Mouse (Mus musculus): ENCODE data around the gene Thsd4.
A peak's percentile ranks its signal among the peaks of the same experiment; 100 is the strongest.

The Thsd4 gene

GRCm38 (mm10) chr9:60071620-60072263 lies 450.1 kb downstream of the Thsd4 start:
- DNase-seq (ENCODE audit: low read depth), result no peak

DNA sequence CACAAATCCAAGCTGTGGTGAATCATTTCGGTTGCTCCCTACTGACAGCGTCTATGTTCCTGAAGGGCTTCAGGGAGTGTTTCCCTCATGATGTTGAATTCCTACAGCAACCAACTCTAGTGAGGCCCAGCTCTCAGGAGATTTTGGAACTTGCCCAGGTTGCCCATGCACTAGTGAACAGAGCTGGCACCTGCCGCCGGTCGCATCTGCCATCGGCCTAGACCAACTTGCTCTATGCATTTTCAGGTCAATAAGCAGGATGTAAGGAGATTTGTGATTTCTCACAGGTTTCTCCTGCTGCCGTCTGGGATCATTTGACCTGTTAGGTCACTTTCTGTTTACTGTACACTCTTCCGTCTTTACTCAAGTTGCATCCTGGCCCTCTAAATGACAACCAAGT lies 454.6 kb downstream of the Thsd4 start:
- no peak for DNase-seq (ENCODE audit: low read depth)

- DNase-seq (ENCODE audit: low read depth), result no peak
These were observed 456.7 kb downstream of the Thsd4 start for GRCm38 (mm10) chr9:60065184-60065583.

- DNase-seq (ENCODE audit: low read depth), result peak; percentile 60
These were observed 458.6 kb downstream of the Thsd4 start for GRCm38 (mm10) chr9:60063191-60063720.

DNA sequence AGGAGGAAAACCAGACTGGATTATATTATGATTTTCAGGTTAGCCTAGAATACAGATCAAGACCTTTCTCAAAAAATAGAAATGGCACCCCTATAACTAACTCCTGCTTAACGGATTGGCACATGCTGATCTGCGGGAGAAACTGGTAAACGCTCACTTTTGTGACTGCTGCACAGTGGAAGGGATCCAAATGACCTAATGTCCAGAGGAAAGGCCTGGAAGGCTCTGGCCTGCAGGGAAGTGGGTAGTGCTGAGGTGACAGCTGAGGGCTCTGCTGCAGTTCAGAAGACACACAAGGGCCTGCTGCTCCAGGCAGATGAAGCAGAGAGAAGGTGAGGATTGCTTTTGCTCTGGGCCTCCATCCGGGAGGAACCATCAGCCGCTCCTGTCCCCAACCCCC lies 465.7 kb downstream of the Thsd4 start:
- DNase-seq (ENCODE audit: low read depth), result no peak

DNA sequence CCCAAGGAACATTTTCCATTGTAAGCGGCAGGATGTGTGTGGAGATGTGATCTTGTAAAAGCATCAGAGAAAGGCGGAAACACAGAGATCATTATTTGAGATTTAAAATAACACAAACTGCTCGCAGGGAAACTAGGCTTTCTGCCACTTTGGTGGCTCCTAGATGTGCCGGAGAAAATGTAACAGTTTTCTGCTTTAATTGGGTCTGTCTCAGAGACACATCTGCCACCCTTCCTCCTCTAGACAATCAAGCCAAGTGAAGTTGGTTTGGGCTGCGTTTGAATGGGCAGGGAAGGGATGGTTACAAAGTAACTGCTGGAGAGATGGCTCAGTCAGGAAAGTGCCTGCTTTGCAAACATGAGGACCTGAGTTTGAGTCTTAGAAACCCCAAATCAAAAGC lies 466.9 kb downstream of the Thsd4 start:
- no peak for DNase-seq (ENCODE audit: low read depth)

GRCm38 (mm10) chr9:60053117-60053516 lies 468.7 kb downstream of the Thsd4 start:
- no peak for DNase-seq (ENCODE audit: low read depth)

- DNase-seq (ENCODE audit: low read depth), result no peak
These were observed 469.4 kb downstream of the Thsd4 start for GRCm38 (mm10) chr9:60052415-60052814.

DNA sequence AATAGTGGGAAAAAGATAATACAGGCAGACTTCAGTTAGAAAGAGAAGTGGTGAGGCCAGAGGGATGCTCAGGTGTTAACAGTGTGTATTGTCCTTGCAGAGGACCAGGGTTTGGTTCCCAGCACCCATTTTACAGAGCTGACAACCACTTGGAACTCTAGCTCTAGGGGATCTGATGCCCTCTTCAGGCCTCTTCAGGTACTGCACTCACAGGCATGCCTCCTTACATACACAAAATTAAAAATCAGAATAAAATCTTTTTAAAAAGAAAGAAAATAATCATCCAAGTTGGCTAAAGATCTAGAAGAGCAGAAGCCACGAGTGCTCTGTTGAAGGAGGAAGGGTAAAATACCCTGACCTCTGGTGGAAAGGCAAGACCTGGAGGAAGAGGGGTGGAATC lies 478.7 kb downstream of the Thsd4 start:
- DNase-seq (ENCODE audit: low read depth), result no peak

DNA sequence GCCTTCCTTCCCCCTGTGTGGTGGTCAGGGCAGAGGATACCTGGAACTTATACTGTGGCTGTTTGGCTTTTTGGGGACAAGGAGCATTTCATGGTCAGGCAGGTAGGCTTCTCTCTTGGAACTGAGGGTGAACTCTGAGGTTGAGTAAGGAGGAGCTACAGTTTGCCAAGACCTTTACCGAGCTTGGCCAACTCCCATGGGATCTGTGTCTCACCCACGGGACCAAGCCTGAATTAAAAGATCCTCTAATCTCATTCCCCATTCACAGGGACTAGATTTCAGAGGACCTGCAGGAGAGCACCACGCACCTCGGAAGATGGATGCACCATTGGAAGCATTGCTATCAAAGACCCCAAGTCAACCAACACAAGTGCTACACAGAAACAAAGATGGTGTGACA lies 487.0 kb downstream of the Thsd4 start:
- no peak for DNase-seq (ENCODE audit: low read depth)

DNA sequence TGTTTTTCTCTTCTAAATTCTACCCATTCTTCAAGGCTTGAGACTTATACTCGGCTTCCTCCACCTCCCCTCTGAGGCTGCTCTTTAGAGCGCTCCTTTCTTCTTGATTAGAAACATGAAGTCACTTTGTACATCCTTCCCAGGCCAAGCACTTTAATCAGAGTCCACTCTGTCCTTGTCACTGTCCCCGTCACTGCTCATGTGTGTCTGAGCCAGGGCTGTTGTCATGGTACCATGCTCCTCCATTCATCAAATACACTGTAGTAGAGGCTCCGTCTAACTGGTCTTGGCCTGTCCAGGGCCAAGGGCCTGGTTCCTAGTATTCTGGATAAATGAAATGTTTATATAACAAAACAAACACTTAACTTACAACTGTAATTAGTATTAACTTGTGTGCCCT lies 494.6 kb downstream of the Thsd4 start:
- no peak for DNase-seq (ENCODE audit: low read depth)

DNA sequence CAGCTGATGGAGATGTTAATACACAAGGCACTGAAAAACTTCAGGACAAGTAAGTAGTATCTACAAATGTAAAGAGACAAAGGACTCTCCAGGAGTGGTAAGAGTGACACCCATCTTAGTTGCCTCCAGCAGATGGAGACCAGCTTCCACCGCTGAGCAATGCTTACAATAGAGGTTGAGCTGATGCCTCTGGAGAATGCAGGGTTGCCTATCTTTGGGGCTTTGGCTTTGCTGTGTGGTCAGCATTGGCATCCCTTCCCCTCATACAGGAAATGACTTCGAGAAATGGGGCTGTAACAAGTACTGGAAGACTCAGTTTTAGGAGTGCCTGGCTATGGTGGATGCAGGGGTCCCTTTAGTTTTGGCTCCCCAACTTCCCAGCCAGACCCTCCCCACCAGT lies 495.1 kb downstream of the Thsd4 start:
- DNase-seq (ENCODE audit: low read depth), result no peak

DNA sequence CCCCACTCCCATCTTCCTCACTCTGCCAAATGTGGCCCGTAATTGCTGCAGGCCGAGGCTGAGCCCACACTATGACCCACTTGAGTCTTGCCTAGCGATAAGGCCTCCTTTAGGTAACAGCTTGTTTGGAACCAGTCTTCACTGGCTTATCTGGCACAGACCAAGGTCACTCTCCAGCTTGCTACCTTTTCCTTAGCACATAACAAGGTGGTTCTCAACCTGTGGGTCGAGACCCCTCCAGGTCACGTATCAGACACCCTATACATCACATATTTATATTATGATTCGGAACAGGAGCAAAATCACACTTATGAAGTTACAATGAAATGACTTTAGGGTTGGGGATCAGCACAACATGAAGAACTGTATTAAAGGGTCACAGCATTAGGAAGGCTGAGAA lies 495.9 kb downstream of the Thsd4 start:
- no peak for DNase-seq (ENCODE audit: low read depth)

- DNase-seq (ENCODE audit: low read depth), result no peak
These were observed 496.9 kb downstream of the Thsd4 start for GRCm38 (mm10) chr9:60024971-60025370.

DNA sequence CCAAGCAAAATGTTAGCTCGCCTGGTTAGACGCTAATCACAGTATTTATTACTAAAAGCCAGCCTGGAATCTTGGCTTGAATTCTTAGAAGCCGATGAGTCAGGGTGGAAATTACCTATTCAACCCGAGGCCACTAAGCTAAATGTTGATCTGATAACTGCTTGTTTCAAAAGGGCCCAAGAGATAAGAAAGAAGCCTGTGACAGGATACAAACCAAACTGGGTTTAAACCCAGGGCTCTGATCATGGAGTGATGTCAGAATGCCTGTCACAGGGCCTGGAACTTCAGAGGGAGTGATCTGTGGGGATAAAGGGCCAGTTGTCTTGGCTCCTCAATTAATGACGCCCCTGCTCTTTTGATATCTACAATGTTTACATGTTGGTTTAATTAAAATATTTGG lies 497.3 kb downstream of the Thsd4 start:
- DNase-seq (ENCODE audit: low read depth), result peak; percentile 11

GRCm38 (mm10) chr9:60022331-60022730 lies 499.5 kb downstream of the Thsd4 start:
- DNase-seq (ENCODE audit: low read depth), result no peak

DNA sequence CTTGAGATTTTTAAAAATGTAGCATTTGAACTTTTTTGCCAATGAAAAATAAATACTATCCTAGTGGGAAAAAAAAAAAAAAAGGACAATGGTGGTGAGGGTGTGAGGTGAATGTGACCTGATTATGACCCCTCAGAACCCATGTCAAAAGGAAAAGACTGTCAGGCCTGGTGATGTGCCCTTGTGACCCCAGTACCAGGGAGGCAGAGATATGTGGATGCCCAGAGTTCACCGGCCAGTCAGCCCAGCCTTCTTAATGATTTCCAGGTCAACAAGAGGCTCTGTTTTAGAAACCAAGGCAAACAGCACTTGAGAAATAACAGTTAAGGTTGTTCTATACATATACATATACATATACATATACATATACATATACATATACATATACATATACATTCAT lies 501.4 kb downstream of the Thsd4 start:
- DNase-seq (ENCODE audit: low read depth), result no peak

- no peak for DNase-seq (ENCODE audit: low read depth)
These were observed 511.6 kb downstream of the Thsd4 start for GRCm38 (mm10) chr9:60010285-60010684.

DNA sequence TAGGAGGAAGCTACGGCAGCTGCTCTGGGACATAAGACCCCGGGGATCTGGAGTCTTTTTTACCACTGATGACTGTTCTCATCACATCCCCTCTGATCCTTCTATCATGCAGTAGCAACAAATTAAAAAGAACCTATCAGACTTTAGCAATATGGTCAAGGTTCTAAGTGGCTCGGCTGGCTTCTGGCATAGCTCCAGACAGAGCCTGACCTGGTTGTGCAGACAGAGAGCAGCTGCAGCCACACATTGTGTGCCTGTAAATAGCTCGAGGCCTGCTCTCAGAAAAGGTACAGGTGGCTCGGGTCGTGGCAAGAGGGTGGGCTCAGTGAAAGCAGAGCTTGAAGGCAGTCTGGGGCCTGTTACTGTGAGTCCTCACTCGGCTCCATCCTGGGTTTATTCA lies 512.9 kb downstream of the Thsd4 start:
- DNase-seq (ENCODE audit: low read depth), result no peak

DNA sequence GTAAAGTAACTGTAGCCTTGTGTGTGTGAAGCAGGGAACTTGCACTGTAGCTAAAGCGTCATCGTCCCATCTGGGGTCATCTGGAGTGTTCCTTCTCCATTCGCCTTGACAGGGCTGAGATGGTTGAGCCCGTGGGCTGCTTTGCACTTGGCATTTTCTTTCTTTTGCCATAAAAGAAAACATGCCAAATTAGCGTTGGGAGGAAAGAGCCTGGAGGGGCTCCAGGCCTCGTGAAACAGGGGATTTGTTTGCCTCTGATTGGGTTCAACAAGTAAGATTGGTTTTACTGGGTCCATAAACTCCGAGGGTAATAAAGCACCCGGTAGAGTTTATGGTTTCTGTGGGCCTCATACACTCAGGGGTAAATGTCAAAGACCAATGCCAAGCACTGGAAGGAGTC lies 519.5 kb downstream of the Thsd4 start:
- DNase-seq (ENCODE audit: low read depth), result no peak

DNA sequence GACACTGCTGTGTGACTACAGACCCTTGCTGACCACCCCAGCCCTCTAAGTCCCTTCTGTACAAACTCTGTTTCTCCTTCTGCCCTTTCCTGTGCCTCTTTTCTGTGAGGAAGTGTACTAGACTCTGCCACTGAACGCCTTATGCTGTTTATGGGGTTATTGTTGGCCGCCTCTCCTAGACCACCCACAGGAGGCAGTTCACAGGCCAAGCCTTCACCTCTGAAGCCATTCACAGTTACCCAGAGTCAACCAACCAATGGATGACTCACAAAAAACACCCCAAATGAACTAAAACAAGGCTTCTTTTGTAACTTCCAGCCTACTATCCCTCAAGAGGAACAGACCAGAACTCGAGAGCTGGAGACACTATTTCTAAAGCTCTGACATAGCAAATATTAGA lies 520.4 kb downstream of the Thsd4 start:
- DNase-seq (ENCODE audit: low read depth), result no peak

- DNase-seq (ENCODE audit: low read depth), result no peak
These were observed 524.1 kb downstream of the Thsd4 start for GRCm38 (mm10) chr9:59997725-59998124.

DNA sequence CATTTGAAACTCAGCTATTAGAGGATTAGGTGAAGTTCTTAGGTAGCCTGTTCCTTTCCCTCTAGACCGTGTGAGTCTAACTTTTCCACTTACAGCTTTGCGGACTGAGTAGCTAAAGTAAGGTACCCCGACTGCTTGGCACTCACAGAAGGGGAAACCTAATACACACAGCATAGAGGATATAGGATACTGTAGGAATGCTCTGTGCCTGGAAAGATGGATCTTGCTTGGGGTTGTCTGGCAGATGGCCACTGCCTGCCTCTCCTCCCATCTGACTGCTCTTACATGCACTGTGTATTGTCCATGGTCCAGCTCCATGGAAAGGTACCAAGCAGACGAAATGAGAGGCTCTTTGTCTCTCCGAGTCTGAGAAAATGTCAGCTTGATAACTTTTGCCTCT lies 530.4 kb downstream of the Thsd4 start:
- DNase-seq (ENCODE audit: low read depth), result no peak

DNA sequence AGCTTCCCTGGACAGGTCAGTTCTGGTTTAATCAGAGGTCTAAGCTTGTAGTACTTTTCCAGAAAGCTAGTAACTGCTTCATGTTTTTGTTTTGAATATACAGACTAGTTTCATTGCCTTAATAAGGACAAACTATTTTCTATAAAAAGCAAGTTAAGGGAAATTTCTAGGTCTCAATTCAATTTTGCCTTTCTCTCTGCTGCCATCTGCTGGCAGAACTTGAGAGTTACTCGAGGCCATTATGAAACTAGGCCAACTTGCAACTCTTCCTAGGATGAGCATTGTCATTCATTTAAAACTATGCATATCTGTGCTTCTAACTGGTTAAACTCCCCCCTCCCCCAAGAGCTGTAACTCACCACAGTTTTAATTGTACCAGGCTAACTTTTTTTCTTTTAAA lies 532.0 kb downstream of the Thsd4 start:
- peak; percentile 85 for DNase-seq (ENCODE audit: low read depth)
